Mouse (Mus musculus) limb, embryonic 14.5 days (tissue): ENCODE measurements around the gene Cpa2. TPM values are rescaled to one million over a fixed set of nuclear protein-coding genes. Genes with fewer than 3 reads are reported as not detected.

Source experiments
- ATAC-seq: fragments of 200-750 bp; cut with Nextera tagmentation; 2 replicates; pipeline ENCODE4 v1.8.0; 2017; ENCODE audit warnings: low read depth, moderate number of reproducible peaks, moderate TSS enrichment; ENCODE audit not compliant: low FRiP score
- DNase-seq: peaks from one replicate; pipeline ENCODE4 v3.0.0-alpha.2; 2015; ENCODE audit warnings: low spot score
- H3K27ac ChIP-seq: fragments of 300-500 bp; sonication (generic); replicated peaks from 2 replicates; pipeline ENCODE4 v1.5.1; 2014; ENCODE audit warnings: low read depth, mild to moderate bottlenecking, low read length, moderate library complexity, mixed read lengths
- H3K27me3 ChIP-seq: fragments of 300-500 bp; sonication (generic); 2 replicates; pipeline ENCODE4 v1.6.1; 2014; ENCODE audit warnings: low read length, mixed read lengths; ENCODE audit not compliant: control insufficient read depth, insufficient read depth
- H3K36me3 ChIP-seq: fragments of 300-500 bp; sonication (generic); 2 replicates; pipeline ENCODE4 v1.6.1; 2014; ENCODE audit warnings: mild to moderate bottlenecking, low read length, moderate library complexity, mixed read lengths; ENCODE audit not compliant: control insufficient read depth, insufficient read depth
- H3K4me1 ChIP-seq: fragments of 300-500 bp; sonication (generic); 2 replicates; pipeline ENCODE4 v1.6.1; 2014; ENCODE audit warnings: antibody characterized with exemption, low read length, mixed read lengths; ENCODE audit not compliant: control insufficient read depth, insufficient read depth
- H3K4me2 ChIP-seq: fragments of 300-500 bp; sonication (generic); replicated peaks from 2 replicates; pipeline ENCODE4 v1.6.1; 2014; ENCODE audit warnings: low read depth, mild to moderate bottlenecking, low read length, moderate library complexity; ENCODE audit not compliant: severe bottlenecking
- H3K4me3 ChIP-seq: fragments of 300-500 bp; sonication (generic); replicated peaks from 2 replicates; pipeline ENCODE4 v1.5.1; 2014; ENCODE audit warnings: low read length
- H3K9ac ChIP-seq: fragments of 300-500 bp; sonication (generic); 2 replicates; pipeline ENCODE4 v1.6.1; 2014; ENCODE audit warnings: mild to moderate bottlenecking, low read depth, low read length, moderate library complexity; ENCODE audit not compliant: severe bottlenecking
- H3K9me3 ChIP-seq: fragments of 300-500 bp; sonication (generic); 2 replicates; pipeline ENCODE4 v1.6.1; 2016; ENCODE audit warnings: low read length; ENCODE audit not compliant: control insufficient read depth
- POLR2A ChIP-seq: fragments of 200-500 bp; IDR thresholded peaks from 2 replicates; pipeline ENCODE4 v1.8.0; 2012; ENCODE audit warnings: inconsistent platforms, mild to moderate bottlenecking, moderate library complexity, borderline replicate concordance; ENCODE audit not compliant: insufficient read depth, insufficient read length; ENCODE audit errors: extremely low read depth
- WGBS: fragments of 180-500 bp; shearing (Covaris S2); extraction: QIAGEN DNeasy Blood & Tissue Kit; methylation state at CpG from one replicate; pipeline ENCODE4 v1.1.7; 2014; 5-methylcytosine and 5-hydroxymethylcytosine counted together
- polyA plus RNA-seq, 2 experiments: library from polyadenylated mRNA; depleted of rRNA in 1 of 2; stranded (reverse) in 1 of 2; unstranded in 1 of 2; fragments of >200 nt; fragmentation: Nextera tagmentation in 1 of 2; extraction: Ambion mirVana in 1 of 2; gene quantifications; 2 replicates each; pipeline versions ENCODE4 v1.2.1 to v1.2.3; 2012 to 2014

Cpa2 gene
- polyA plus RNA-seq, 2 experiments, result 5.3 to 6.6 TPM

DNA sequence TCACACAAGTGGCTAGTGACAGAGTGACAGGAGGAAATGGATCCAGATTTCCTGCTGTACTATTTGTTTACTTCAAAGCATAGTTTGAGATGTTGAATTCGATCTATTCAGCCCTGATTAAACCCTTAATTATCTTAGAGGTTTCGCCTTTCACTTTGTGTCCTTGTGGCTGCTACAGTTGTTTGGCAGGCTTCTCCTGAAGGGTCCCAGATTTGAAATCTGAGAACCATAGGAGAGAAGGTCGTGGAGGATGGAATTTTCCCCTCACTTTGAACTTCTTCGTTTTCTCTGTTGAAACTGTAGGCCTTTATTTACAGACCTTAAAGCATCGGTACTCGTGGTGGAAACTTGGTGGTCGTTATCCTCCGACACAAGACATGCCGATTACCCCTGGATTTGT is 27.1 kb upstream of the Cpa2 start:
- ATAC-seq, result no peak
- no peak for DNase-seq

DNA sequence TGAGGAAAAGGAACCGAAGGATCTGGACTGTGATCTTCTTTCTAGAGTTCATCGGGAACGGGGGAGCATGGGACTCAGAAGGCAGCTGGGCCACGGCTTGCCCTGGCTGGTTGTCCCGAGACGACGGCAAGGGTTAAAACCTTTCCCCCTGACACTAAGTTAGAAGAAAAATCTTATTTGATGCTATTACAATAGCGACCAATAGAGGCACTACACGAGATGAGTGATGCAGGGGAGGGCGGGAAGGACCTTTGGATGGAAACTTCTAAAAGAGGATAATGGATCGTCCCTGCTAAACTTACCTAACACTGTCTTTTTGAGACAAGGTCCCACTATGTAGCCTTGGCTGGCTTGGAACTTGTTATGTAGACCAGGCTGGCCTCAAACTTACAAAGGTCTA is 21.0 kb upstream of the Cpa2 start:
- Histone ChIP-seq H3K27me3 (no peaks in the 10 kb centered on the region), H3K4me3 (no peak overlapping the region), H3K27ac (no peak overlapping the region), H3K4me2 (no peak overlapping the region), H3K9me3 (no peaks in the 10 kb centered on the region), H3K9ac (no peak overlapping the region), H3K4me1 (peaks cover 11% of the 10 kb centered on the region), H3K36me3 (no peaks in the 10 kb centered on the region)
- ATAC-seq (no peak), DNase-seq (no peak)
- TF ChIP-seq POLR2A, result no peak
- WGBS, result 69% methylated on average over 11 of the region's 11 CpGs

More for the DNA sequence above, 27.1 kb upstream of the Cpa2 start:
- 6% methylated on average over 9 of the region's 9 CpGs for WGBS
- Histone ChIP-seq H3K9me3 (no peaks in the 10 kb centered on the region), H3K27me3 (no peaks in the 10 kb centered on the region), H3K36me3 (no peaks in the 10 kb centered on the region), H3K4me3 (no peak overlapping the region), H3K27ac (peak overlapping the region; percentile 50), H3K4me1 (peaks cover 14% of the 10 kb centered on the region), H3K9ac (no peak overlapping the region), H3K4me2 (no peak overlapping the region)
- TF ChIP-seq POLR2A, result no peak

- DNase-seq (no peak), ATAC-seq (no peak)
- Histone ChIP-seq H3K9ac (no peak overlapping the region), H3K27ac (peak overlapping the region; percentile 94), H3K4me1 (peaks cover 51% of the 10 kb centered on the region), H3K4me3 (no peak overlapping the region), H3K9me3 (no peaks in the 10 kb centered on the region), H3K36me3 (no peaks in the 10 kb centered on the region), H3K4me2 (0 out of 2 replicates have a peak overlapping the region, but pooled peaks have one; percentile 2), H3K27me3 (no peaks in the 10 kb centered on the region)
- no peak for TF ChIP-seq POLR2A
- 28% methylated on average over 7 of the region's 7 CpGs for WGBS
These were observed 15.7 kb upstream of the Cpa2 start for GRCm38 (mm10) chr6:30525456-30526332.

DNA sequence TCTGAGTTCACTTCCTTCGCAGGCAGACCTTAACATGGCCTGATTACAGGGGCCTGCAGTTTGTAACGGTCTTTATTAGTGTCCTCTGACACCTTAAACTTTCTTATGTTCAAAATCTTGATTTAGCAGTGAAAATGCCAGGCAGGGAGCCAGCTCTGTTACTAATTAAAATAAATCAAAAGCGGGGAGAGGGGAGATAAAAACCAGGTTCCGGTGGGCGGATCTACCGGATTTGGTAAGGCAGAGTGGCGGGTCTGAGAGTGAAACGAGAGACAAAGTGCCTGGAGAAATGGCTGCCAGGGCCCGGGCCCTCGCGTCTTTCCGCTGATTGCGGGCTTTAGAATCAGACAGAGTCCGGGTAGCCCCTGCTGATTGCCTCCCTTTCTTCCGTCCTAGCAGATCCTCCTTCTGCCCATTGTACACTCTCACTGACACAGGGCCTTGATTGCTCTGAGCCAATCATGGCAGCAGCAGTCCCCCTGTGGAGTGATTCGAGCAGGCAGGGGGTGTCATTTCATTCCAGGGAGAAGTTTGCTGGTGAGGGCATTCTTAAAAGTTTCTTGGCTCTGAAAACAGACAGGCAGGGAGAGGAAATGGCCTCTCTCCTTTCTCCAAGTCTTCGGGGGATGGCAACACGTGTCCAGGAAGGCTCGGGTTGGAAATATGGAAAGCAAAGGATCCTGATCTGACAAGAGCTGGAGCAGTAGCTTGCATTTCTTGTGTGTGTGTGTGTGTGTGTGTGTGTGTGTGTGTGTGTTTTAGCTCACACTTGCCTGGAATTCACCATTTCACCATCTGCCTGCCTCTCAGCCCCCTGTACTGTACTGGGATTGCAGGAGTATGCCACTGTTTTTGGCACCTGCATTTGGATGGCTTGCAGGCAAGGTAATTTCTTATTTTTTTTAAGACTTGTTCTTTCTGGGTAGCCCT is 14.5 kb upstream of the Cpa2 start:
- DNase-seq (peak; percentile 70), ATAC-seq (peak; percentile 36; the same call in 1 of the 2 replicates)
- Histone ChIP-seq H3K27me3 (no peaks in the 10 kb centered on the region), H3K9ac (peak overlapping the region; percentile 35), H3K4me3 (no peak overlapping the region), H3K36me3 (no peaks in the 10 kb centered on the region), H3K27ac (peak overlapping the region; percentile 94), H3K4me2 (peak overlapping the region; percentile 27), H3K4me1 (peaks cover 51% of the 10 kb centered on the region), H3K9me3 (no peaks in the 10 kb centered on the region)
- 6% methylated on average over 19 of the region's 19 CpGs for WGBS
- 0 out of 2 replicates have a peak, but pooled peaks have one; percentile 20 for TF ChIP-seq POLR2A

DNA sequence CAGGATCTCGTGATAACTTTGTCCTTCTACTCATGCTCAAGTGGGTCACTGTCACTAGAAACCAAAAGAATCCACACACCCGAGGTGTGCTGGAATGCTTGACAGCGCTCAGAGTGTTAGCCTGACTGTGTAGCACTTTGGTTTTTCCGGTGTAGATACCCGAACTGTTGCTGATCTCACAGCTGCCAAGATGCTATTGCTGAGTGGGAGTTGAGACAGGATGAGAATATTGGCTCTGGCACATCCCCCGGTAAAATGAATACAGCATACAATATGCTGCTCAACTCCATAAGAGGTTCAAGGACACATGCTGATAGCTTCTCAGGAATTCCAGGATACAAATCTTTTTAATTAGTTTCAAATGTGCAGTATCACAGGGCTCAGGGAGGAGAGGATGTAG is 12.6 kb upstream of the Cpa2 start:
- Histone ChIP-seq H3K4me2 (no peak overlapping the region), H3K36me3 (no peaks in the 10 kb centered on the region), H3K27ac (no peak overlapping the region; the same call in 1 of the 2 replicates), H3K4me3 (no peak overlapping the region), H3K9me3 (no peaks in the 10 kb centered on the region), H3K4me1 (peaks cover 50% of the 10 kb centered on the region), H3K9ac (no peak overlapping the region), H3K27me3 (no peaks in the 10 kb centered on the region)
- WGBS, result 26% methylated on average over 6 of the region's 6 CpGs
- no peak for ATAC-seq
- no peak for TF ChIP-seq POLR2A
- DNase-seq, result no peak
